Mouse (Mus musculus): ENCODE results near the gene Gm13199. TPM values are rescaled to one million over a fixed set of nuclear protein-coding genes. Genes with fewer than 3 reads are reported as not detected.
A peak's percentile ranks its signal among the peaks of the same experiment; 100 is the strongest.

Gene Gm13199
- total and polyA plus RNA-seq, 2 experiments, result 0.27 to 0.65 TPM

- H3K9ac ChIP-seq (ENCODE audit: low read depth, low read length), result 0 out of 2 replicates have a peak overlapping the region, but pooled peaks have one; percentile 2
- no peak overlapping the region for H3K4me3 ChIP-seq (ENCODE audit: insufficient read depth, low read depth, low read length)
- TF ChIP-seq POLR2A (IDR thresholded peaks at IDR 0.05; ENCODE audit: extremely low read depth, insufficient read depth, low read length), result no peak
- no peak for TF ChIP-seq CTCF (IDR thresholded peaks at IDR 0.05; ENCODE audit: low read depth, low read length)
- DNase-seq (ENCODE audit: extremely low read depth, low read depth, low spot score), result peak; percentile 91
- peaks cover 23% of the 10 kb centered on the region for H3K36me3 ChIP-seq (ENCODE audit: control insufficient read depth, insufficient read depth, low read length)
- peaks cover 5% of the 10 kb centered on the region for H3K4me1 ChIP-seq (ENCODE audit: control insufficient read depth, insufficient read depth, low read length)
- H3K27me3 ChIP-seq (ENCODE audit: control insufficient read depth, insufficient read depth, low read length), result no peaks in the 10 kb centered on the region
- H3K79me2 ChIP-seq (ENCODE audit: control insufficient read depth, insufficient read depth, low read length), result no peaks in the 10 kb centered on the region
- peak overlapping the region; percentile 60; the same call in 1 of the 2 replicates for H3K27ac ChIP-seq (replicated peaks; ENCODE audit: insufficient read depth, low read depth, low read length)
- 9% methylated on average over 2 of the region's 2 CpGs for WGBS
Observed at GRCm38 (mm10) chr2:5867681-5868080, 4.9 kb upstream of the Gm13199 start.

DNA sequence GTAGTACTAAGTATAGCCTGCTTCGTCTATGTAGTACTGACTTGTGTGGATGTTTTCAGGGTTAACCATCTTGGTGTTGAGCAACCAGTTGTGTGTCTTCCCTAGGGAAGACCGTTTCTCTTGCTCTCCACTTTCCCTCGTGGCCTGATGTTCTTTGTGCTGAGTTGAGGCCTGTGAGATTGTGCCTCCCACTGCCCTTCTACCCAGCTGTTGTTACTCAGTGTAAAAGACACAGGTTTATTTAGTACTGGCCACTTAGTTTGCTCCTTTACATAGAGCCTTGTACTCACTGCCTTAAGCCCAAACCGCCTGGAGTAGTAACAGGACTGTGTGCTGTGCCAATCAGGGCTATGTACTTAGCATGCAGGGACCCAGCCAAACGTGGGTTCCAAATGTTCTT is 10.9 kb downstream of the Gm13199 start:
- 50% methylated on average over 5 of the region's 5 CpGs for WGBS
- Histone ChIP-seq H3K36me3 (ENCODE audit: control insufficient read depth, insufficient read depth, low read length) (peaks cover 6% of the 10 kb centered on the region; the same call in 1 of the 2 replicates), H3K27ac (replicated peaks; ENCODE audit: insufficient read depth, low read depth, low read length) (no peak overlapping the region)

DNA sequence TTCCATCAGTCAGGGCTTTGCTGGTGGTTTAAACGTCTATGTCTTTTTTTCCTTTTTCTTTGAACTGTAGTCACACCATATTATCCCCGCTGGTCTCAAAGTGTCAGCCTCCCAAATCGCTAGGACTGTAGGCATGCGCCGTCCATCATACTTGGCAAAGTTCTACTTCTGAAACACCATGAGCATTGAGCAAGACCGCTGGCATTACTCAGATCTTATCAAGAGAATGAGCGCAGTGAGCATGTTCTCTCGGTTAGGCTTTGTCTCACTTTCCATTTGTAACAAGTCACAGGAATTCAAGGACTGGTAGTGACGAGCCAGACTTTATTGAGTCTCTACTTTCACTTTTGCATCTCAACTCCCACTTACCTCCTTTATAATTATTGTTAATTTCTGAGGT is 11.6 kb downstream of the Gm13199 start:
- no peak for TF ChIP-seq CTCF (IDR thresholded peaks at IDR 0.05; ENCODE audit: low read depth, low read length)
- TF ChIP-seq POLR2A (IDR thresholded peaks at IDR 0.05; ENCODE audit: extremely low read depth, insufficient read depth, low read length), result no peak
- H3K4me3 ChIP-seq (ENCODE audit: insufficient read depth, low read depth, low read length), result no peak overlapping the region
- H3K27ac ChIP-seq (replicated peaks; ENCODE audit: insufficient read depth, low read depth, low read length), result no peak overlapping the region
- no peak overlapping the region for H3K9ac ChIP-seq (ENCODE audit: low read depth, low read length)
- WGBS, result 58% methylated on average over 9 of the region's 9 CpGs
- no peaks in the 10 kb centered on the region for H3K27me3 ChIP-seq (ENCODE audit: control insufficient read depth, insufficient read depth, low read length)
- H3K36me3 ChIP-seq (ENCODE audit: control insufficient read depth, insufficient read depth, low read length), result peaks cover 6% of the 10 kb centered on the region; the same call in 1 of the 2 replicates
- H3K4me1 ChIP-seq (ENCODE audit: control insufficient read depth, insufficient read depth, low read length), result no peaks in the 10 kb centered on the region; the same call in 1 of the 2 replicates
- peaks cover 23% of the 10 kb centered on the region; the same call in 1 of the 2 replicates for H3K79me2 ChIP-seq (ENCODE audit: control insufficient read depth, insufficient read depth, low read length)
- DNase-seq (ENCODE audit: extremely low read depth, low read depth, low spot score), result peak; percentile 75

More for the DNA sequence above, 10.9 kb downstream of the Gm13199 start:
- TF ChIP-seq CTCF (IDR thresholded peaks at IDR 0.05; ENCODE audit: low read depth, low read length) (no peak), POLR2A (IDR thresholded peaks at IDR 0.05; ENCODE audit: extremely low read depth, insufficient read depth, low read length) (no peak)
- no peak overlapping the region for H3K4me3 ChIP-seq (ENCODE audit: insufficient read depth, low read depth, low read length)
- no peak for DNase-seq (ENCODE audit: extremely low read depth, low read depth, low spot score)
- H3K4me1 ChIP-seq (ENCODE audit: control insufficient read depth, insufficient read depth, low read length), result no peaks in the 10 kb centered on the region; the same call in 1 of the 2 replicates
- peaks cover 21% of the 10 kb centered on the region; the same call in 1 of the 2 replicates for H3K79me2 ChIP-seq (ENCODE audit: control insufficient read depth, insufficient read depth, low read length)
- H3K27me3 ChIP-seq (ENCODE audit: control insufficient read depth, insufficient read depth, low read length), result no peaks in the 10 kb centered on the region
- H3K9ac ChIP-seq (ENCODE audit: low read depth, low read length), result no peak overlapping the region

DNA sequence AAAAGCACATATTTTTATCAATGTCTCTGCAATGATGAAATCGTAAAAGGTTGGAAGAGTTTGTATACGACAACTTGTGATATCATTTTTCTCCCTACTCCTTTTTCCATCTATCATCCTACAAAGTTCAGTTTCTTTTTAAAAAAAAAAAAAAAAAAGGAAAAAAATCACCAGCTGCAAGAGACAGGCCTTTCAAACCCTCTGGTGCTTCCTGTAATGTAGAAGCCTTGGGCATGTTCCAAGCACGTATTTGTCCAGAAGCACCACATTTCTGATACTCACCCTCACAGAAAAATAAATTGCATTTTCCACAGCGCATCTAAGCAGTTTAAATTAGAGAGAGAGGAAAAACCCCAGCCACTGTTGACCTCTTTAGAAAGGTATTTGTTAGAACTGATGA is 16.9 kb downstream of the Gm13199 start:
- 9% methylated on average over 4 of the region's 4 CpGs for WGBS
- H3K27ac ChIP-seq (replicated peaks; ENCODE audit: insufficient read depth, low read depth, low read length), result no peak overlapping the region
- H3K27me3 ChIP-seq (ENCODE audit: control insufficient read depth, insufficient read depth, low read length), result no peaks in the 10 kb centered on the region
- peaks cover 14% of the 10 kb centered on the region; the same call in 1 of the 2 replicates for H3K79me2 ChIP-seq (ENCODE audit: control insufficient read depth, insufficient read depth, low read length)
- H3K4me1 ChIP-seq (ENCODE audit: control insufficient read depth, insufficient read depth, low read length), result no peaks in the 10 kb centered on the region; the same call in 1 of the 2 replicates
- no peak overlapping the region for H3K9ac ChIP-seq (ENCODE audit: low read depth, low read length)
- DNase-seq (ENCODE audit: extremely low read depth, low read depth, low spot score), result no peak
- TF ChIP-seq POLR2A (IDR thresholded peaks at IDR 0.05; ENCODE audit: extremely low read depth, insufficient read depth, low read length), result no peak
- TF ChIP-seq CTCF (IDR thresholded peaks at IDR 0.05; ENCODE audit: low read depth, low read length), result no peak
- peak overlapping the region; percentile 83; the same call in 1 of the 2 replicates for H3K4me3 ChIP-seq (ENCODE audit: insufficient read depth, low read depth, low read length)
- peaks cover 4% of the 10 kb centered on the region; the same call in 1 of the 2 replicates for H3K36me3 ChIP-seq (ENCODE audit: control insufficient read depth, insufficient read depth, low read length)

DNA sequence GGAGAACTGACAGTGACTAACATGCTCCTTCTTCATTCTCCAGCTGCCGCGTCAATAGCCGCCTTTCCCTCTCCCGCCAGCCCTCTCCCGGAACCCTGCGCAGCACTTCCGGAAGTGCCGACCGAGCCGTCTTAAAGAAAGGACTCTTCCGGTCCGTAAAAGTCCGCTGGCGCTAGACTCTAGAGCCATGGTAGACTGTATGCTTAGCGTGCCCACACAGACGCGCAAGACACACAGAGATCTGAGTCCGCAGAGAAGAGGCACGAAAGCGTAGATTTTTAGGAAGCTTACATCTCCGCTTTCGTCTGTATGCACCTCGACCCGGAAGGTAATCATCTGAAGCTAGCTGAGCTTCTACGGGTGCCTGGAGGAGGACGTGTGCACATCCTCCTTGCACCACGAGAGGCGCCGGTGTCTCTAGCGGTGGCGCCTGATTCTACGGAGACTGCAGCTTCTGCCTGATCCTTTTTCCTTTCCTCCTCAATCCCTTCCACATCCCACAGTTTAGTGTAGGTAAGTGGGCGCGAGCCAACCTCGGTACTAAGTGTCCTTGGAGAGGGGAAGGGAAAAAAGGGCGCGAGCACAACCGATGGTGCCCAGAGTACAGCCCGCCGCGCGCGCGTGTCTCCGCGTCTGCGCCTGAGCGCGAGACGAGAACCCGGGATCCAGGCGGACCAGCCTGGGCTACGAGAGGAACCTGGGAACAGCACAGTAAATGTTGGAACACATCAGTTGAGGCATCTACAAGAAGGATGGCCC is 17.7 kb downstream of the Gm13199 start, which contains the start of the genes Nudt5 and Cdc123:
Nudt5 (plus strand) TSS at position 147 of the 759 bp plus-strand sequence.
Cdc123 (minus strand) TSS at position 292 of the 759 bp plus-strand sequence.
- DNase-seq (ENCODE audit: extremely low read depth, low read depth, low spot score), result peak; percentile 93
- under 1% methylated on average over 53 of the region's 53 CpGs for WGBS

More for the DNA sequence above, 17.7 kb downstream of the Gm13199 start, which contains the start of the genes Nudt5 and Cdc123:
- TF ChIP-seq CTCF (IDR thresholded peaks at IDR 0.05; ENCODE audit: low read depth, low read length) (peak; percentile 84), POLR2A (IDR thresholded peaks at IDR 0.05; ENCODE audit: extremely low read depth, insufficient read depth, low read length) (0 out of 2 replicates have a peak, but pooled peaks have one; percentile 41)
- Histone ChIP-seq H3K79me2 (ENCODE audit: control insufficient read depth, insufficient read depth, low read length) (peaks cover 14% of the 10 kb centered on the region; the same call in 1 of the 2 replicates), H3K27ac (replicated peaks; ENCODE audit: insufficient read depth, low read depth, low read length) (peak within 1 kb of the TSS; percentile 95), H3K4me3 (ENCODE audit: insufficient read depth, low read depth, low read length) (peak within 1 kb of the TSS; percentile 83), H3K4me1 (ENCODE audit: control insufficient read depth, insufficient read depth, low read length) (no peaks in the 10 kb centered on the region; the same call in 1 of the 2 replicates), H3K27me3 (ENCODE audit: control insufficient read depth, insufficient read depth, low read length) (no peaks in the 10 kb centered on the region), H3K9ac (ENCODE audit: low read depth, low read length) (peak within 1 kb of the TSS; percentile 84), H3K36me3 (ENCODE audit: control insufficient read depth, insufficient read depth, low read length) (peaks cover 10% of the 10 kb centered on the region; the same call in 1 of the 2 replicates)

Measured in liver, adult 2 months (tissue).